Mouse (Mus musculus) liver, embryonic 11.5 days (tissue): Measurements from ENCODE around the gene Il20rb. TPM values are rescaled to one million over a fixed set of nuclear protein-coding genes. Genes with fewer than 3 reads are reported as not detected.

Experiments
- ATAC-seq: fragments of 200-750 bp; cut with Nextera tagmentation; replicated peaks from 2 replicates; pipeline ENCODE4 v1.8.0; 2017; ENCODE audit warnings: moderate number of reproducible peaks, mild to moderate bottlenecking, moderate TSS enrichment, moderate library complexity; ENCODE audit not compliant: low FRiP score
- DNase-seq: peaks from one replicate; pipeline ENCODE4 v3.0.0-alpha.2; 2017; ENCODE audit warnings: low spot score
- H3K27ac ChIP-seq: fragments of 300-500 bp; sonication (generic); 2 replicates; pipeline ENCODE4 v1.5.1; 2014; ENCODE audit warnings: mild to moderate bottlenecking, low read depth, low read length, control low read depth
- H3K27me3 ChIP-seq: fragments of 300-500 bp; sonication (generic); replicated peaks from 2 replicates; pipeline ENCODE4 v1.6.1; 2014; ENCODE audit warnings: low read length, mixed read lengths; ENCODE audit not compliant: control insufficient read depth, insufficient read depth
- H3K36me3 ChIP-seq: fragments of 300-500 bp; sonication (generic); 2 replicates; pipeline ENCODE4 v1.6.1; 2014; ENCODE audit warnings: mild to moderate bottlenecking, low read length, moderate library complexity, mixed read lengths; ENCODE audit not compliant: control insufficient read depth, insufficient read depth
- H3K4me1 ChIP-seq: fragments of 300-500 bp; sonication (generic); replicated peaks from 2 replicates; pipeline ENCODE4 v1.6.1; 2014; ENCODE audit warnings: low read length, mixed read lengths; ENCODE audit not compliant: control insufficient read depth, insufficient read depth
- H3K4me2 ChIP-seq: fragments of 300-500 bp; sonication (generic); 2 replicates; pipeline ENCODE4 v1.6.1; 2014; ENCODE audit warnings: mild to moderate bottlenecking, control low read depth, moderate library complexity
- H3K4me3 ChIP-seq: fragments of 300-500 bp; sonication (generic); 2 replicates; pipeline ENCODE4 v1.5.1; 2014; ENCODE audit warnings: low read depth, low read length, control low read depth
- H3K9ac ChIP-seq: fragments of 300-500 bp; sonication (generic); 2 replicates; pipeline ENCODE4 v1.6.1; 2014; ENCODE audit warnings: low read depth, low read length, control low read depth
- H3K9me3 ChIP-seq: fragments of 300-500 bp; sonication (generic); 2 replicates; pipeline ENCODE4 v1.6.1; 2016; ENCODE audit warnings: low read length, inconsistent platforms, mixed read lengths; ENCODE audit not compliant: control insufficient read depth
- WGBS: fragments of 180-500 bp; shearing (Covaris S2); extraction: QIAGEN DNeasy Blood & Tissue Kit; methylation state at CpG from one replicate; pipeline ENCODE4 v1.1.7; 2014; 5-methylcytosine and 5-hydroxymethylcytosine counted together
- polyA plus RNA-seq: library from polyadenylated mRNA; unstranded; fragments of >200 nt; fragmentation: Nextera tagmentation; extraction: Ambion mirVana; gene quantifications from 2 replicates; pipeline ENCODE4 v1.2.1, GENCODE M21; 2014

Gene Il20rb
- polyA plus RNA-seq, 1 experiment from 2014 or later = 0.59 TPM

- Histone ChIP-seq H3K36me3 (no peaks in the 10 kb centered on the region), H3K27me3 (no peaks in the 10 kb centered on the region), H3K4me3 (no peak overlapping the region), H3K27ac (no peak overlapping the region), H3K4me1 (no peaks in the 10 kb centered on the region), H3K4me2 (no peak overlapping the region), H3K9ac (no peak overlapping the region), H3K9me3 (no peaks in the 10 kb centered on the region)
- WGBS = 73% methylated on average over 2 of the region's 2 CpGs
- DNase-seq = no peak
- no peak for ATAC-seq
Observed at GRCm38 (mm10) chr9:100431355-100431754, 55.2 kb downstream of the Il20rb start.

- 81% methylated on average over 2 of the region's 2 CpGs for WGBS
Observed at GRCm38 (mm10) chr9:100430911-100431310, 55.7 kb downstream of the Il20rb start.

GRCm38 (mm10) chr9:100419644-100420043 lies 66.9 kb downstream of the Il20rb start:
- 56% methylated on average over 8 of the region's 8 CpGs for WGBS
- Histone ChIP-seq H3K9me3 (no peaks in the 10 kb centered on the region), H3K36me3 (no peaks in the 10 kb centered on the region), H3K9ac (no peak overlapping the region), H3K4me1 (0 out of 2 replicates have a peak, but pooled peaks cover 2% of the 10 kb centered on the region), H3K27me3 (no peaks in the 10 kb centered on the region), H3K27ac (no peak overlapping the region), H3K4me2 (no peak overlapping the region), H3K4me3 (no peak overlapping the region)
- DNase-seq (no peak), ATAC-seq (peak; percentile 74)

More at GRCm38 (mm10) chr9:100430911-100431310, 55.7 kb downstream of the Il20rb start:
- Histone ChIP-seq H3K27me3 (no peaks in the 10 kb centered on the region), H3K9me3 (no peaks in the 10 kb centered on the region), H3K4me3 (no peak overlapping the region), H3K27ac (no peak overlapping the region), H3K36me3 (no peaks in the 10 kb centered on the region), H3K4me1 (no peaks in the 10 kb centered on the region), H3K4me2 (no peak overlapping the region), H3K9ac (no peak overlapping the region)
- DNase-seq (no peak), ATAC-seq (no peak)

DNA sequence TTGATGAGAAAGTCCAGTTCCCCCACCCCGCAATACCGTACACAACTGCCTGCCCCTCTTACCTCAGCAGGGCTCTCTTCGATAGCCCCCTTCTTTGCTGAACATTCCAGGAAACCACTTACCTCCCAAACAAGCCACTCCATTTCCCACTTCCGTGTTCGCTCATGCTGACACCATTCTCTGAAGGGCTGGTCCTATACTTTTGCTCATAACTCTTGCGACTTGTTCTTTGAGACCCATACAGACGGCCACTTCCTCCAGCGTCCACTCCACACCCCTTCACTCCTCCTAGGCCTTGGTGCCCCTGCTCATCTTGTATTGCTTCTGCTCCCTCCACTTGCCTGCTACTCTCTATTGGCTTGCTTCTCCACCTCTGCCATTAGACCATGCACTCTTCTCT lies 67.5 kb downstream of the Il20rb start:
- Histone ChIP-seq H3K4me3 (no peak overlapping the region), H3K27ac (no peak overlapping the region), H3K4me2 (no peak overlapping the region), H3K9me3 (no peaks in the 10 kb centered on the region), H3K4me1 (0 out of 2 replicates have a peak, but pooled peaks cover 2% of the 10 kb centered on the region), H3K27me3 (no peaks in the 10 kb centered on the region), H3K9ac (no peak overlapping the region), H3K36me3 (no peaks in the 10 kb centered on the region)
- no peak; the same call in 1 of the 2 replicates for ATAC-seq
- WGBS = 65% methylated on average over 8 of the region's 8 CpGs
- no peak for DNase-seq

DNA sequence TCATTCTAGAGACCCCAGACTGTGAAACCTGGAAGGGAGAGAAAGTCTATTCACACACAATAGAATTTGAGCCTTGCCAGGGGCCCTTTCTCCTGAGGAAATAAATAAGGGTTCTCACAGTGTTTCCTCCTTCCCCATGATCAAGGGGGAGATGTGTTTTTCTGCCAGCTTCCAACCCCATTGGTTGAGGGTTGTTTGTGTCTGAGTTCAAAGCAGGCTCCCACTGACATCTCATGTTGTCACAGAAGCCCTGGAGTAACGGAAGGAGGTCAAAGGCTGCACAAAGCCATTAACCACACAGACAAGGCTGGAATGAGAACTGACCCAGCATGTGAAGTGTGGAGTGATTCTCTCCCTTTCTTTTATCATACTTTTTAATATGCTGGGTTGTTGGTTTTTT lies 69.8 kb downstream of the Il20rb start:
- WGBS = 46% methylated on average over 1 of the region's 1 CpGs
- H3K4me1 ChIP-seq = 0 out of 2 replicates have a peak, but pooled peaks cover 2% of the 10 kb centered on the region

DNA sequence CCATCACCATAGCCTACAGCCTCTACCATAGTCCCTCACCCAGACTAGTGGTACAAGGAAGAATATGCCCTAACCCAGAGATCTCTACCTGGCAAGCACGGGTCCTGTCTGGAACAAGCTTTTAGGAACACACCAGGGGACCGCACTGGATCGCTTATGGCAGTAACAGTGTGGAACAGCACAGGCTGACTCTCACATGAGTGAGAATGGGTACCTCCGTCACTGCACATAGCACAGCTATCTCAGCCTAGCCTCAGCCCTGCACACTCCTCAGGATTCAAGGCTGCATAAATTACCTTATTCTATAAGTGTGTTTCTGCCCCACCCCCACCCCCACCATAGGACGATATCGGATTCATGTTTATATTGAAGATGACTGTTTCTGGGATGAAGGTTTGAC lies 70.3 kb downstream of the Il20rb start:
- Histone ChIP-seq H3K4me2 (no peak overlapping the region), H3K27ac (no peak overlapping the region), H3K9ac (no peak overlapping the region), H3K4me3 (no peak overlapping the region), H3K9me3 (no peaks in the 10 kb centered on the region), H3K4me1 (0 out of 2 replicates have a peak, but pooled peaks cover 2% of the 10 kb centered on the region), H3K27me3 (no peaks in the 10 kb centered on the region), H3K36me3 (no peaks in the 10 kb centered on the region)
- ATAC-seq (no peak), DNase-seq (no peak)
- WGBS = 81% methylated on average over 6 of the region's 6 CpGs

More for the DNA sequence above, 69.8 kb downstream of the Il20rb start:
- Histone ChIP-seq H3K4me3 (no peak overlapping the region), H3K27me3 (no peaks in the 10 kb centered on the region), H3K27ac (no peak overlapping the region), H3K36me3 (no peaks in the 10 kb centered on the region), H3K9me3 (no peaks in the 10 kb centered on the region), H3K9ac (no peak overlapping the region), H3K4me2 (no peak overlapping the region)
- ATAC-seq = no peak
- no peak for DNase-seq

GRCm38 (mm10) chr9:100415328-100415979 lies 71.1 kb downstream of the Il20rb start:
- H3K4me3 ChIP-seq = no peak overlapping the region
- no peak for ATAC-seq
- WGBS = 69% methylated on average over 7 of the region's 7 CpGs
- no peak overlapping the region for H3K27ac ChIP-seq
- H3K27me3 ChIP-seq = no peaks in the 10 kb centered on the region
- H3K9ac ChIP-seq = no peak overlapping the region
- H3K4me1 ChIP-seq = 0 out of 2 replicates have a peak, but pooled peaks cover 2% of the 10 kb centered on the region
- DNase-seq = no peak
- no peaks in the 10 kb centered on the region for H3K9me3 ChIP-seq
- H3K36me3 ChIP-seq = no peaks in the 10 kb centered on the region
- no peak overlapping the region for H3K4me2 ChIP-seq
